Mouse (Mus musculus) MN1 (cell line): ENCODE results near the gene Jph2.

ENCODE experiments used
- DNase-seq: peaks from one replicate; pipeline ENCODE4 v3.0.0-alpha.2; 2016; ENCODE audit warnings: low spot score

Jph2 gene

DNA sequence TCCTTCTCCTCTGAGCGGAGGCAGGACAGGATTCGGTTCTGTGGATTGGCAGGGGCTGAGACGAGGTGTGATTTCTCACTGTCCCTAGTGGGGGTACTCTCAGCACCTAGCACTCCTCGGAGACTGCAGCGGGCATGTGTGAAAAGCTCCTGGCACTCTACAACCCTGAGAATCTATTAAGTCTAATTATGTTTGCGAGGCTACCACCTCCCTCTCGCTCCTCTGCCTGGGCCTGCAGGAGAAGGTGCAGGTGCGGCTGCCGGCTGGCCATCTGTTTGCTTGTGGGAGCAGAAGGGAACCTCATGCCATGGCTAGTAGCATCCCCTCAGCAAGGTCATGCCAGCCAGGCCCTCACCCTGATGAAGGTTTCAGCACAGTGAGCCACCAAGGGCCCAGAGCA, 94.8 kb downstream of the Jph2 start:
- peak; percentile 19 for DNase-seq

DNA sequence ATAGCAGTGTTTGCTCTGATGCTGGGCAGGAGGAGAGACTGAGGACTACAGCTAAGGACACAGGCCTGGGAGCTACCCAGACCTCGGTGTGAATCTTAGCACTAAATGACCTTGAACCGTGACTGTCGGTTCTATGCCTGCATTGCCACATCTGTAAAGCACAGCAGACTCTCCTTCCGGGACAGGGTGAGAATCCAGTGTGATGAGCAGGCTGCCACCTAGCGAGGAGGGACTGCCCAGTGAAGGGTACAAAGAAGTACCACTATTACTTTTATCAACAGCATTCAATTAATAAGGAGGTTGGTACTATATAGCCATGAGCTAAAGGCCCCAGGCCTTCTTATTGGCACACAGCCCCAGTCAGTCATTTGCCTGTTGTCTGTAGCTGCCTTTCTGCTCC, 96.2 kb downstream of the Jph2 start:
- no peak for DNase-seq

- peak; percentile 44 for DNase-seq
Measured at GRCm38 (mm10) chr2:163300069-163301060, 97.4 kb downstream of the Jph2 start.

- no peak for DNase-seq
Measured at GRCm38 (mm10) chr2:163296999-163297630, 100.7 kb downstream of the Jph2 start.

DNA sequence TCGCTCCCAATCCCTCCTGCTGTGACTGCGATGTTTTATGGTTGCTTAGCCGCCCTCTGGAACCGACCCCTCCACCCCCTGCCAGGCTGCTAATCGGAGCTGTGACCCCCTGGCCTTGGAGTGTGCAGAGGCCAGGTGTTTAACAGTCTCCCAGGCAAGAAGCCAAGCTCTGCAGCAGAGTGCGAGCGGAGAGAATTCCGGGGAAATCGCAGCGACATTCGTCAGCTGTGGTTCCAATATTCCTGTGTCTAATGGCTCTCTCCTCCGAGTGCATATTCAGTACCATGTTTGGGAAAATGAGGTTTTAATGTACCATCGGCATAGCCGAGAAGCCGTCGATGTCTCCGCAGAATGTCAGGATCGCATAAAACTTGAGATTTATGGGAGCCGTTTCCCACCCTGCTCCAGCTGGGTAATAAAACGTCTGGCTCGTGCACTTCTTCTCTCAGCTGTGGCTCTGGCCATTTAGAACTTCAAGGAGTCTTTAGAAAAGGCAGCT, 108.9 kb downstream of the Jph2 start:
- no peak for DNase-seq
